Mouse (Mus musculus) limb, embryonic 15.5 days (tissue): ENCODE data around the gene Phlda3. TPM values are rescaled to one million over a fixed set of nuclear protein-coding genes. Genes with fewer than 3 reads are reported as not detected.

Experiments
- ATAC-seq: fragments of 200-750 bp; cut with Nextera tagmentation; 2 replicates; pipeline ENCODE4 v1.8.0; 2017; ENCODE audit warnings: low read depth, moderate TSS enrichment; ENCODE audit not compliant: insufficient number of reproducible peaks, low FRiP score, low TSS enrichment
- H3K27ac ChIP-seq: fragments of 300-500 bp; sonication (generic); 2 replicates; pipeline ENCODE4 v1.5.1; 2015; ENCODE audit warnings: moderate library complexity, mild to moderate bottlenecking, inconsistent platforms
- H3K27me3 ChIP-seq: fragments of 300-500 bp; sonication (generic); 2 replicates; pipeline ENCODE4 v1.6.1; 2015; ENCODE audit warnings: inconsistent platforms
- H3K36me3 ChIP-seq: fragments of 300-500 bp; sonication (generic); 2 replicates; pipeline ENCODE4 v1.6.1; 2015; ENCODE audit warnings: inconsistent platforms
- H3K4me1 ChIP-seq: fragments of 300-500 bp; sonication (generic); 2 replicates; pipeline ENCODE4 v1.6.1; 2015; ENCODE audit warnings: inconsistent platforms
- H3K4me2 ChIP-seq: fragments of 300-500 bp; sonication (generic); 2 replicates; pipeline ENCODE4 v1.6.1; 2015; ENCODE audit warnings: mild to moderate bottlenecking, inconsistent platforms
- H3K4me3 ChIP-seq: fragments of 300-500 bp; sonication (generic); 2 replicates; pipeline ENCODE4 v1.5.1; 2015; ENCODE audit warnings: mild to moderate bottlenecking, inconsistent platforms
- H3K9ac ChIP-seq: fragments of 300-500 bp; sonication (generic); 2 replicates; pipeline ENCODE4 v1.6.1; 2015; ENCODE audit warnings: inconsistent platforms
- H3K9me3 ChIP-seq: fragments of 300-500 bp; sonication (generic); 2 replicates; pipeline ENCODE4 v1.6.1; 2016; ENCODE audit warnings: inconsistent platforms
- WGBS: fragments of 180-500 bp; shearing (Covaris S2); methylation state at CpG from one replicate; pipeline ENCODE4 v1.1.7; 2015; 5-methylcytosine and 5-hydroxymethylcytosine counted together
- polyA plus RNA-seq: library from polyadenylated mRNA; unstranded; fragments of >200 nt; fragmentation: Nextera tagmentation; extraction: Ambion mirVana; gene quantifications from 2 replicates; pipeline ENCODE4 v1.2.1, GENCODE M21; 2015

Gene Phlda3
- polyA plus RNA-seq, 1 experiment from 2014 or later = 96.2 TPM

GRCm38 (mm10) chr1:135761728-135762127 is 4.2 kb upstream of the Phlda3 start:
- Histone ChIP-seq H3K4me2 (no peak overlapping the region), H3K27me3 (no peaks in the 10 kb centered on the region), H3K27ac (no peak overlapping the region), H3K36me3 (no peaks in the 10 kb centered on the region), H3K4me3 (no peak overlapping the region), H3K4me1 (peaks cover 26% of the 10 kb centered on the region), H3K9me3 (no peaks in the 10 kb centered on the region), H3K9ac (no peak overlapping the region)
- 92% methylated on average over 5 of the region's 5 CpGs for WGBS
- ATAC-seq = no peak

DNA sequence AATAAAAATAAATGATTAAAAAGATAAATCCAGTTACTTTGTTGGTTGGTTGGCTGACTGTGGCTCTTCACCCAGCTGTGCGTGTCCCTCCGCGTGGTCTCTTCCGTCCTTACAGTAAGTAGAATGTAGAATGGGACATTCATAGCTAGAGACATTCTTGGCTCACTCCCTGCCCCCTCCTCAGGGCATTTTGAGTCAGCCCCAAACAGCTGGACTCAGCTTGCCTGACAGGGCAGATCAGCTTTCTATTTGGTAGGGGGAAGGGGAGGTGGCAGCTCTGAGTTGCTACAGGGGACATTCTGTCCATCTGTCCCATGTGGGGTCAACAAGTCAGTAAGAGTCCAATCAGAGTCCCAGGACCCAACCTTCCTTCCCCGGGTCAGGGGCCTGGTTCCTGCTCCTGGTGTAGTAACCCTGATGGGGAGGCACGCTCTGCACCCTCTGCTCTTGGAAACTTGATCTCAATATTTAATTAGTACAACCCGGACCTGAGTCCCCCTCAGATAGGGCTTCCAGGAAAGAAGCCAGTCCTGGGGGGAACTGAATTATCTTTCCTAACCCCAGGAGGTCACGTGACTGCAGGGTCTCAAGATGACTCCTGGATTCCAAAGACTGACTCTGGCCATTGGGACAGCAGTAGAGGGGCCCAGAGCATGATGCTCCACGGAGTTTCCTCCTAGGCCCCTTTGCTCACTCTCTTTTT is 2.3 kb upstream of the Phlda3 start:
- Histone ChIP-seq H3K4me2 (no peak overlapping the region), H3K27me3 (no peaks in the 10 kb centered on the region), H3K4me1 (peaks cover 44% of the 10 kb centered on the region), H3K4me3 (no peak overlapping the region), H3K9me3 (no peaks in the 10 kb centered on the region), H3K27ac (0 out of 2 replicates have a peak overlapping the region, but pooled peaks have one; percentile 12), H3K36me3 (peaks cover 6% of the 10 kb centered on the region), H3K9ac (no peak overlapping the region)
- no peak for ATAC-seq
- 68% methylated on average over 9 of the region's 9 CpGs for WGBS

DNA sequence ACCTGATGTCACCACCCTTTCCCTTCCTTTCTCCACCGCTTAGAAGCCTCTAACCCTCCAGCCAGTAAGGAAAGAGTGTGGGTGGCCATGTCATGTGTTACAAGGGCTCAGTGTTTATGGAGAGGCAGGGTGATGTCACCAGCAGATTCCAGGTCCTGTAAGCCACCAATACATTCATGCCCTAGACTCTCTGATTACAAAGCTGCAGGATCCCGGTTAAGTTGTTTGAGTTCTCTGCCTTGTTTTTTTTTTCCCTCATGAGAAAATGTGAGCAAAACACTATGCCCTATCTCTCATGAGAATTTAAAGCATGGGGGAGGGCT is 1.8 kb upstream of the Phlda3 start:
- Histone ChIP-seq H3K36me3 (peaks cover 11% of the 10 kb centered on the region), H3K27ac (0 out of 2 replicates have a peak overlapping the region, but pooled peaks have one; percentile 12), H3K4me1 (peaks cover 49% of the 10 kb centered on the region), H3K9me3 (no peaks in the 10 kb centered on the region), H3K4me2 (no peak overlapping the region), H3K4me3 (no peak overlapping the region), H3K27me3 (no peaks in the 10 kb centered on the region), H3K9ac (no peak overlapping the region)
- ATAC-seq = no peak
- 46% methylated on average over 2 of the region's 2 CpGs for WGBS

DNA sequence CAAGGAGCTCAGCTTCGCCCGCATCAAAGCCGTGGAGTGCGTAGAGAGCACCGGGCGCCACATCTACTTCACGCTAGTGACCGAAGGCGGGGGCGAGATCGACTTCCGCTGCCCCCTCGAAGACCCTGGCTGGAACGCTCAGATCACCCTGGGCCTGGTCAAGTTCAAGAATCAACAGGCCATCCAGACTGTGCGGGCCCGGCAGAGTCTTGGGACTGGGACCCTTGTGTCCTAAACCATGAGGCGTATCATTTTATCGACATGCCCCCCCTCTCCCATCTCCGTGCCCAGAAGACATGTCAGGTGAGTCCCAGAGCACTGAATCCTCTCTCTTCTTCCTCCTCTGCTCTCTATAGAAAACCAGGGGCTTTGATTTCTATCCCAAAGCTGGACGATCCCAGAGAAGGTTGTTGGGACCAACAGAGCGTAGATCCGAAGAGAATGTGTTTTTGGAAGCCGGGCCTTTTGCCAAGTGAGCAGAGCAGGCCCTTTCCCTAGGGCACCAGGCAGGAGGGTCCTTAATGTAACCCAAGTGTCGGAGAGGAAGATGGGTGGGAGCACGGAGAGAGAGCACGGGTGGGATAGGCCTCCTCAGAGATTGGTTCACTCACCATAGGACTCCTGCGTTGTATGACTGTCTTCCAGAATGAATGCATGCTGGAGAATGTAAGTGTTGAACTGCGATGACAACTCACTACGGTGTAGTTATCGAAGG is 830 bp downstream of the Phlda3 start:
- H3K4me1 ChIP-seq = peaks cover 69% of the 10 kb centered on the region
- no peak for ATAC-seq
- WGBS = 13% methylated on average over 30 of the region's 30 CpGs

GRCm38 (mm10) chr1:135767324-135767890 is 1.5 kb downstream of the Phlda3 start:
- ATAC-seq = no peak
- peak overlapping the region; percentile 91 for H3K27ac ChIP-seq

More for the DNA sequence above, 830 bp downstream of the Phlda3 start:
- Histone ChIP-seq H3K4me3 (peak overlapping the region; percentile 59), H3K36me3 (peaks cover 25% of the 10 kb centered on the region), H3K4me2 (peak overlapping the region; percentile 78), H3K9ac (peak overlapping the region; percentile 73), H3K27me3 (no peaks in the 10 kb centered on the region), H3K9me3 (no peaks in the 10 kb centered on the region), H3K27ac (peak overlapping the region; percentile 91)

GRCm38 (mm10) chr1:135768400-135768799 is 2.5 kb downstream of the Phlda3 start:
- Histone ChIP-seq H3K4me1 (peaks cover 72% of the 10 kb centered on the region), H3K4me2 (peak overlapping the region; percentile 78; the same call in 1 of the 2 replicates), H3K36me3 (peaks cover 25% of the 10 kb centered on the region), H3K27ac (no peak overlapping the region), H3K9ac (no peak overlapping the region), H3K4me3 (no peak overlapping the region), H3K27me3 (no peaks in the 10 kb centered on the region), H3K9me3 (no peaks in the 10 kb centered on the region)
- WGBS = 83% methylated on average over 2 of the region's 2 CpGs
- no peak for ATAC-seq

More at GRCm38 (mm10) chr1:135767324-135767890, 1.5 kb downstream of the Phlda3 start:
- no peaks in the 10 kb centered on the region for H3K9me3 ChIP-seq
- H3K4me2 ChIP-seq = peak overlapping the region; percentile 78
- H3K36me3 ChIP-seq = peaks cover 25% of the 10 kb centered on the region
- H3K27me3 ChIP-seq = no peaks in the 10 kb centered on the region
- peaks cover 72% of the 10 kb centered on the region for H3K4me1 ChIP-seq
- 58% methylated on average over 4 of the region's 4 CpGs for WGBS
- peak overlapping the region; percentile 59 for H3K4me3 ChIP-seq
- H3K9ac ChIP-seq = 0 out of 2 replicates have a peak overlapping the region, but pooled peaks have one; percentile 73

GRCm38 (mm10) chr1:135770237-135770636 is 4.3 kb downstream of the Phlda3 start:
- no peak overlapping the region for H3K9ac ChIP-seq
- no peaks in the 10 kb centered on the region for H3K27me3 ChIP-seq
- 70% methylated on average over 7 of the region's 7 CpGs for WGBS
- peaks cover 25% of the 10 kb centered on the region for H3K36me3 ChIP-seq
- ATAC-seq = no peak
- peak overlapping the region; percentile 74 for H3K27ac ChIP-seq
- no peak overlapping the region for H3K4me3 ChIP-seq
- peaks cover 60% of the 10 kb centered on the region for H3K4me1 ChIP-seq
- H3K9me3 ChIP-seq = no peaks in the 10 kb centered on the region
- no peak overlapping the region for H3K4me2 ChIP-seq

- no peaks in the 10 kb centered on the region for H3K27me3 ChIP-seq
- no peaks in the 10 kb centered on the region for H3K9me3 ChIP-seq
- no peak overlapping the region for H3K4me3 ChIP-seq
- peak; percentile 67 for ATAC-seq
- H3K27ac ChIP-seq = peak overlapping the region; percentile 74
- 25% methylated on average over 12 of the region's 12 CpGs for WGBS
- H3K9ac ChIP-seq = no peak overlapping the region
- no peak overlapping the region for H3K4me2 ChIP-seq
- H3K36me3 ChIP-seq = peaks cover 25% of the 10 kb centered on the region
- peaks cover 53% of the 10 kb centered on the region for H3K4me1 ChIP-seq
Measured at GRCm38 (mm10) chr1:135770896-135771572, 5.1 kb downstream of the Phlda3 start.

DNA sequence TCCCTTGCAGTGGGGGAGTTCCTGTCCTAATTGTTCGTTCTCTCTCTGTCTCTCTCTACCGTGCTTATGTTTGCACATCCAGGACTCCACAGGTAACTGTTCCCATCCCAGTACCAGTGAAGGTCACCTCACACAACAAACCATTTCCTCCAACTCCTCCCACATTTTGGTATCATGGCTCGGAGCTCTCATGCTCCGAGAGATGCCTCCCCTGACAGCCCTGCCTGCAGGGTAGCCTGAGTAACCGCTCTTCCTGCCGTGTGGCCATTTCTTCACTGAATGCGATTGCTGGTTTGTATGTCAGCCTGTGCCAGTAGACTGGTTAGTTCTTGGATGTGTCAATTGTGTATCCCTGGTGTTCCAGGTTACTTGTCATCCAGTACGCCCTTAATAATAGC is 5.7 kb downstream of the Phlda3 start:
- Histone ChIP-seq H3K27ac (peak overlapping the region; percentile 74), H3K9me3 (no peaks in the 10 kb centered on the region), H3K4me1 (peaks cover 51% of the 10 kb centered on the region), H3K4me2 (no peak overlapping the region), H3K9ac (no peak overlapping the region), H3K27me3 (no peaks in the 10 kb centered on the region), H3K4me3 (no peak overlapping the region), H3K36me3 (peaks cover 25% of the 10 kb centered on the region)
- no peak for ATAC-seq
- WGBS = 63% methylated on average over 8 of the region's 8 CpGs

DNA sequence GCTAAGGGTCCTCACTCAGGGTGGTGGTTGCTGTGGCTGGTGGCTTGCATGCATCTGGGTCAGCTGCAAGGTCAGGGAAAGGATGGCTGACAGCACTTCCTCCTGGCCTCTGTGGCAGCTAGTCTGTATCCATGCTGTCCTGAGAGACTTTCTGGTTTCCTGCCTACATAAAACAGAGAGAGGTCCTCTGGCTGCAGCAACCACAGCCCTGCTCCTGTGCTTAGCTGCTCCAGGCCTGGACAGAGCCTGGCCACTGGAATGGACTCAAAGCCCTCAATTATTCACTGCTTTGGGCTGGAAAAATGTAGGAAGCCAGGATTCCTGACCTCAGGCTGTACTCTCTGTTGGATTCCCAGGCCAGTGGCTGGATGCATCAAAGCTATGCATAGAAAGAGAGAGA is 10.7 kb downstream of the Phlda3 start:
- no peak for ATAC-seq

DNA sequence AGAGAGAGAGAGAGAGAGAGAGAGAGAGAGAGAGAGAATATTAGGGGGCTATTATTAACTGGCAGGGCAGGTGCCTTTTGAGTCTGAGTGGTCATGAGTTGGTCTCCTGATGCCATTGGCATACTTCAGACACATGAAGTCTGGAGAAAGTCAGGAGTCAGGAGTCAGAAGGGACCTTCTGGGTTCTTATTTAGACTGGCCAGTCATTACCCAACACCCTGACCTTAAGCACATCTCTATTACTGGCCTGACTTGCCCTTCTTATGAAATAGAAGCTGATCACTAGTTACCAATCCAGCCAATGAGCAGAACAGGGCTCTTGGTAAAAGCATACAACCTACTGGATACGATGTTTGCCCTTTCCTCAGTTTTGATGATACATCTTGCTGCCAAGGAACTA is 11.1 kb downstream of the Phlda3 start:
- Histone ChIP-seq H3K36me3 (no peaks in the 10 kb centered on the region), H3K9ac (no peak overlapping the region), H3K4me1 (peaks cover 23% of the 10 kb centered on the region), H3K27me3 (no peaks in the 10 kb centered on the region), H3K4me3 (no peak overlapping the region), H3K27ac (no peak overlapping the region), H3K9me3 (no peaks in the 10 kb centered on the region), H3K4me2 (no peak overlapping the region)
- WGBS = 91% methylated on average over 1 of the region's 1 CpGs
- no peak for ATAC-seq

More for the DNA sequence above, 10.7 kb downstream of the Phlda3 start:
- peak overlapping the region; percentile 50; the same call in 1 of the 2 replicates for H3K27ac ChIP-seq
- no peak overlapping the region for H3K4me2 ChIP-seq
- peaks cover 26% of the 10 kb centered on the region for H3K4me1 ChIP-seq
- H3K9me3 ChIP-seq = no peaks in the 10 kb centered on the region
- no peaks in the 10 kb centered on the region for H3K27me3 ChIP-seq
- no peaks in the 10 kb centered on the region for H3K36me3 ChIP-seq
- no peak overlapping the region for H3K9ac ChIP-seq
- H3K4me3 ChIP-seq = no peak overlapping the region
